Mouse (Mus musculus) ES-Bruce4 (cell line): ENCODE results near the gene Calm1. TPM values are rescaled to one million over a fixed set of nuclear protein-coding genes. Genes with fewer than 3 reads are reported as not detected.

Experiments used
- H3K27ac ChIP-seq: 2 replicates; pipeline ENCODE4 v1.5.1; 2012; ENCODE audit warnings: low read length, inconsistent platforms; ENCODE audit not compliant: insufficient read depth
- H3K27me3 ChIP-seq: 2 replicates; pipeline ENCODE4 v1.6.1; 2012; ENCODE audit warnings: mild to moderate bottlenecking, low read length, inconsistent platforms; ENCODE audit not compliant: control insufficient read depth, poor library complexity, insufficient read depth, severe bottlenecking
- H3K36me3 ChIP-seq: 2 replicates; pipeline ENCODE4 v1.6.1; 2012; ENCODE audit warnings: inconsistent platforms, mild to moderate bottlenecking, low read length, moderate library complexity; ENCODE audit not compliant: control insufficient read depth, poor library complexity, insufficient read depth, severe bottlenecking
- H3K4me1 ChIP-seq: one replicate; pipeline ENCODE4 v1.8.1; 2011; ENCODE audit warnings: low read length; ENCODE audit not compliant: control insufficient read depth, insufficient read depth
- H3K4me3 ChIP-seq: 2 replicates; pipeline ENCODE4 v1.5.1; 2011; ENCODE audit warnings: low read depth, mild to moderate bottlenecking, low read length
- H3K9ac ChIP-seq: 2 replicates; pipeline ENCODE4 v1.6.1; 2012; ENCODE audit warnings: low read depth, mild to moderate bottlenecking, inconsistent platforms; ENCODE audit not compliant: poor library complexity, severe bottlenecking
- H3K9me3 ChIP-seq: replicated peaks from 2 replicates; pipeline ENCODE4 v1.6.1; 2012; ENCODE audit warnings: mild to moderate bottlenecking, low read length, inconsistent platforms; ENCODE audit not compliant: control insufficient read depth, poor library complexity, insufficient read depth, severe bottlenecking
- CTCF ChIP-seq: IDR thresholded peaks from one replicate; pipeline ENCODE4 v1.8.1; 2011; ENCODE audit warnings: low read depth, low read length
- EP300 ChIP-seq: IDR thresholded peaks from 2 replicates; pipeline ENCODE4 v1.6.1; 2011; ENCODE audit warnings: low read depth, low read length; ENCODE audit not compliant: insufficient read depth
- POLR2A ChIP-seq: IDR thresholded peaks from one replicate; pipeline ENCODE4 v1.8.1; 2011; ENCODE audit warnings: low read length; ENCODE audit not compliant: insufficient read depth
- polyA plus RNA-seq: library from polyadenylated mRNA; stranded (reverse); fragments of >200 nt; gene quantifications from 2 replicates; pipeline ENCODE4 v1.2.4, GENCODE M21; 2011; ENCODE audit warnings: low read depth; ENCODE audit not compliant: missing spikeins, insufficient read depth, insufficient read length

The Calm1 gene
- polyA plus RNA-seq, 1 experiment = 280 TPM

GRCm38 (mm10) chr12:100206521-100206920 is 7.3 kb downstream of the Calm1 start:
- H3K27me3 ChIP-seq = no peaks in the 10 kb centered on the region
- no peaks in the 10 kb centered on the region for H3K4me1 ChIP-seq
- no peak overlapping the region for H3K27ac ChIP-seq
- H3K9ac ChIP-seq = no peak overlapping the region
- no peak overlapping the region for H3K4me3 ChIP-seq
- H3K9me3 ChIP-seq = no peaks in the 10 kb centered on the region
- no peak for TF ChIP-seq CTCF
- TF ChIP-seq POLR2A = no peak
- TF ChIP-seq EP300 = no peak
- peaks cover 45% of the 10 kb centered on the region for H3K36me3 ChIP-seq

DNA sequence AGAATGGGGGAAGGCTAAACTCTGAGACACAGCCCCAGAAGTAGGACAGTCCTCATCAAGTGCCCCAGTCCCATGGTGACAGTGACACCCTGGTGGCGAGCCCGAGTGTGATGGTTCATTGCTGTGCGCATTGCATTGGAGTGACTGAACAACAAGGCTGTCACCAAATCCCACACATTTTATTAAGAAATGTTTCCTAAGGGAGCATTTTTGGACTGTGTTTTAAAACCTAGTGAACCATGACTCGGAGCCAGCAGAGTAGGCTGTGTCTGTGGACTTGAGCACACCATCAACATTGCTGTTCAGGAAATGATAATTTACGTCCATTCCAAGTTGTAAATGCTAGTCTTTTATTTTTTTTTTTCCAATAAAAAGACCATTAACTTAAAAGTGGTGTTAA is 7.7 kb downstream of the Calm1 start:
- Histone ChIP-seq H3K36me3 (peaks cover 45% of the 10 kb centered on the region), H3K9ac (no peak overlapping the region), H3K4me3 (no peak overlapping the region), H3K27ac (no peak overlapping the region), H3K4me1 (no peaks in the 10 kb centered on the region), H3K27me3 (no peaks in the 10 kb centered on the region), H3K9me3 (no peaks in the 10 kb centered on the region)
- TF ChIP-seq EP300 = no peak
- TF ChIP-seq POLR2A = no peak
- TF ChIP-seq CTCF = no peak

DNA sequence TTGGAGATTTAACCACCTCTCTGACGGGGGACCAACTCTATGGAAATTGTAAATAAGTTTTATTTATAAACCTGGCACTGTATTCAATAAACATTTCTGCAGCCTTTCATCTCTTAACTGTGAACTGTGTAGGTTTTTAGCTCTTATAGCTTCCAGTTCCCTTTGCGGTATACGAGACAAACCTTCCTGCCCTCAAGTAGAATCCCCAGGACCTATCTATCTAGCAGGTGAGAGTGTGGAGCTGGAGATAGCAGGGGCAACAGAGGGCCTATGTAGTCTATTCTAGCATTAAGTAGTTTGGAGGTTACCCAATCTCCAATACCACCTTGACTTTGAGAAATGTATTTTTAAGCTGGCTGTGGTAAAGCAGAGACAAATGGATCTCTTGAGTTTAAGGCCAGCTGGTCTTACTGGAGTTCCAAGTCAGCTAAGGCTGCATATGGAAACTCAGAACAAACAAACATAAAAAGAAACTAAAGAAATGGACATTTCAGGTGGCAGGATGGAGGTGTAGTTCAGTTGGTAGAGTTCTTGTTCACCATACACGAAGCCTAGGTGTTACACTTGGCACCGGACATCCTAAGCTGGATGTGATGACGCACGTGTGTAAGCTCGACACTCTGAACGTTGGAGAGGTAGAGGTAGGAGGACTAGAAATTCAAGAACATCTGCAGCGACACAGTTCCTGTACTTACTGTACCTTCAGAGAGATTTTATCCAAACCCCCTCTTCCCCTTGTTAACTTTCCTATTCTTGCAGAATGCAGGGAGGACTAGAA is 10.7 kb downstream of the Calm1 start:
- Histone ChIP-seq H3K9ac (no peak overlapping the region), H3K36me3 (peaks cover 28% of the 10 kb centered on the region), H3K27me3 (no peaks in the 10 kb centered on the region), H3K27ac (no peak overlapping the region), H3K4me1 (no peaks in the 10 kb centered on the region), H3K9me3 (no peaks in the 10 kb centered on the region), H3K4me3 (no peak overlapping the region)
- no peak for TF ChIP-seq POLR2A
- TF ChIP-seq CTCF = no peak
- no peak for TF ChIP-seq EP300

GRCm38 (mm10) chr12:100210973-100211372 is 11.7 kb downstream of the Calm1 start:
- Histone ChIP-seq H3K4me3 (no peak overlapping the region), H3K9ac (no peak overlapping the region), H3K36me3 (peaks cover 18% of the 10 kb centered on the region), H3K27ac (no peak overlapping the region), H3K9me3 (no peaks in the 10 kb centered on the region), H3K4me1 (no peaks in the 10 kb centered on the region), H3K27me3 (no peaks in the 10 kb centered on the region)
- TF ChIP-seq CTCF (no peak), EP300 (no peak), POLR2A (no peak)

GRCm38 (mm10) chr12:100211453-100212185 is 12.4 kb downstream of the Calm1 start:
- Histone ChIP-seq H3K4me1 (no peaks in the 10 kb centered on the region), H3K27me3 (no peaks in the 10 kb centered on the region), H3K4me3 (no peak overlapping the region), H3K9ac (no peak overlapping the region), H3K9me3 (no peaks in the 10 kb centered on the region), H3K36me3 (peaks cover 13% of the 10 kb centered on the region), H3K27ac (no peak overlapping the region)
- TF ChIP-seq POLR2A = no peak
- TF ChIP-seq CTCF = no peak
- no peak for TF ChIP-seq EP300

DNA sequence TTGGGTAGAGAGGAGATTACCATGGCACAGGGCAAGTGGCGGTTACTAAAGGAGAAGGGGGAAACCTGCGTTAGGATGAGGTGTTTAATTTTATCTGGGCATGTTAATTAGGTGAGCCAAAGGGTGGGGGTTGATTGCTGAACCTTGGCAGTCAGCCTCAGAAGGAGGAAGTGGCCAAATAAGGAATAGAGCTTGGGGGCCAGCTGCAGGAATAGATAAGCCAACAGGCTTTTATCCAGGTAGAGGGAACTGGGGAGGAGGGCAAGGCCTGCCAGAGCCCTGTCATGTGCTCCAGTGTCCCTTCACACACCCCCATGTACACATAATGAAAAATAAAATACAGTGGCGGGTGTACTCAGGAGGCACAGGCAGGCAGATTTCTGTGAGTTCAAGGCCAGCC is 13.2 kb downstream of the Calm1 start:
- no peak for TF ChIP-seq POLR2A
- no peak for TF ChIP-seq EP300
- TF ChIP-seq CTCF = no peak
- Histone ChIP-seq H3K4me1 (no peaks in the 10 kb centered on the region), H3K4me3 (no peak overlapping the region), H3K36me3 (peaks cover 6% of the 10 kb centered on the region), H3K27me3 (no peaks in the 10 kb centered on the region), H3K27ac (no peak overlapping the region), H3K9ac (no peak overlapping the region), H3K9me3 (no peaks in the 10 kb centered on the region)
